Mouse (Mus musculus): ENCODE measurements around the gene Ttbk2.

Ttbk2 gene

GRCm38 (mm10) chr2:120850424-120851082, at the start of gene Ttbk2:
Ttbk2 (minus strand) TSS chr2:120850604.
- DNase-seq (ENCODE audit: low read depth, low spot score), result peak; percentile 98

- DNase-seq (ENCODE audit: low read depth, low spot score), result no peak
Observed at GRCm38 (mm10) chr2:120896361-120896760, 46.0 kb upstream of the Ttbk2 start.

DNA sequence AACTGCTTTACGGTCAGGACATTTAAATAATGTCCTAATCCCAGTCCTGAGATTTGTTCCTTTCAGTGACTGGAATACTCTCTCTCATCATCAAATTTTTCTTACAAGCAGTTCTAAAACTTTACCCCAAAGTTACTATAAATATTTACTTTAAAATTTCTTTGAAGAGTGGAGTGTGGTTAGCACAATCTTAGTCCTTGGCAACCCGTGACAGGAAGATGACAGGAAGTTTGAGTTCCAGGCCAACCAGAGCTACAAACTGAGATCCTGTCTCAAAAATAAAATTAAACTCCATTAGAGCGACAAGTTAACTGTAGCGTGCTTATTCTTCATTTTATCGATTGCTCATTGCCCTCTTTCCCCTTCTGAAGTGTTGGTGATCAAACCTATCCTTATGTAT, 37.2 kb upstream of the Ttbk2 start:
- no peak for DNase-seq (ENCODE audit: low read depth, low spot score)

DNA sequence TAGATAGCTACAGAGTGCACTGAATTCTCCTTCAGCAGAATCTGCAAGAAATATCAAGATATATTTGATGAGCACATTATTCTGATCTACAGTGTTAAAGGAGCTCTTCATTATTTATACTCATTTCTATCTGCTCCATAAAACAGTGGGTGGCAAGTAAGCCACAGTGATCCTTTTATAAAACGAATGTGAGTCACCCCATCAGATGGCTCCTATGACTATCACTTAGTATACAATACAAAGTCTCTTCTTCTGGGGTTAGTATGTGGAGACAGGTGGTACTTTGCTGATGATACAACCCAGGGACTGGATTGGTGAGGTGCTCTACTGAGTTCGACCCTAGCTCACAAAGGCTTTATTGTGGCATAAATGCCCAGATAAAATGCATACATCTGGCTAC, 22.8 kb upstream of the Ttbk2 start:
- no peak for DNase-seq (ENCODE audit: low read depth, low spot score)

- no peak for DNase-seq (ENCODE audit: low read depth, low spot score)
Observed at GRCm38 (mm10) chr2:120871447-120872336, 21.3 kb upstream of the Ttbk2 start.

GRCm38 (mm10) chr2:120867336-120867735, 16.9 kb upstream of the Ttbk2 start:
- DNase-seq (ENCODE audit: low read depth, low spot score), result no peak

- peak; percentile 42 for DNase-seq (ENCODE audit: low read depth, low spot score)
Observed at GRCm38 (mm10) chr2:120866561-120866960, 16.2 kb upstream of the Ttbk2 start.

- no peak for DNase-seq (ENCODE audit: low read depth, low spot score)
Observed at GRCm38 (mm10) chr2:120863389-120863788, 13.0 kb upstream of the Ttbk2 start.

GRCm38 (mm10) chr2:120860699-120861098, 10.3 kb upstream of the Ttbk2 start:
- DNase-seq (ENCODE audit: low read depth, low spot score), result peak; percentile 18

DNA sequence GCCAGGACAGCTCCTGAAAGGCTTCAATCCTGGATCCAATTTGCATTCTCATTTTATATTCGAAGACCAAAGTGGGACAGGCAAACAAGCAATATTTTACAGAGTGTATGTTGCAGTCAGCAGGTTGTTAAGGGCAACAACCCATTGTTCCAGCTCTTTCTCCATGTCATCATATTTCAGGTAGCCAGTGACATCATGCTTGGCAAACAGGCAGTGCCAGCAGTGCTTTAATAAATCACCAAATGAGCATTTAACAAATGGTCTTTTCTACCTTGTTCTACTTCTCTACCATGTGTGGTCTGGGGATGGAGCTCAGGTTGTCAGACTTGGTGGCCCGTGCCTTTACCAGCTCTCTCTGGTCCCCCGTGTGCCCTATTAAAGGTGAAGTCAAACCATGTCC, 7.7 kb upstream of the Ttbk2 start:
- DNase-seq (ENCODE audit: low read depth, low spot score), result no peak

DNA sequence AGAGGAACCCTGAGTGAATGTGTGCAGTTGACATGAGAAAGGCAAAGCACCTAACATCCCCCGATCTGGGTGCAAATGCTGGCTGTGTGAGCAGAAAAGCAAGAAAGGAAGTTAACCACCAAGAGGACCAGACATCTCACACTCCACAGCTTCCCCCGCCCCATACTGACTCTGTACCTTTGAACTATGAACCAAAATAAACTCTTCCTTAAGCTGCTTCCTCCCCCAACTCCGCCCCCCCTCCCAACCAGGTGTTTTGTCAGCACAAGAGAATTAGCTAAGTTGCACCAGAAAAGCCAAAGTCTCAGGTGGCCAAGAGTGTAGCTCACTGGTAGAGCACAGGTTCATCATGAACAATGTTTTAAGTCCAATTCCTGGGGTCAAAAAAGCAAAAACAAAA, 2.7 kb upstream of the Ttbk2 start:
- no peak for DNase-seq (ENCODE audit: low read depth, low spot score)

DNA sequence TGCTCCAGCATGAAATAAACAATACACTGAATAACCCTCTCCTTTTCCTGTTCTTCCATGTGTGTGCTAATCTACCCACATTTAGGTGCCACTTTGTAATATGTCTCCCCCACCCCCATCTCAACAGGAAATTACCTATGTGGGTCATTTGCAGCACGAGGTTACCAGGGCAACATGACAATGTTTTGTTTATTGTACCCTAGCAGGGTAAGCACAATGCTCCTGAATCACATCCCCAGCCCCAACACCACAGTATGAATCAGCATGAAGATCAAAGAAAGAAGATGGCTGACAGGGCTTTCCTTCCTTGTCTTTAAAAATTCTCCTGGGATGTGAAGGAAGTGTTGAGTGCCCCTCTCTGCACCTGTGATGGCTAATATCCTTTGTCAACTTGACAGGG, 2.2 kb upstream of the Ttbk2 start:
- no peak for DNase-seq (ENCODE audit: low read depth, low spot score)

DNA sequence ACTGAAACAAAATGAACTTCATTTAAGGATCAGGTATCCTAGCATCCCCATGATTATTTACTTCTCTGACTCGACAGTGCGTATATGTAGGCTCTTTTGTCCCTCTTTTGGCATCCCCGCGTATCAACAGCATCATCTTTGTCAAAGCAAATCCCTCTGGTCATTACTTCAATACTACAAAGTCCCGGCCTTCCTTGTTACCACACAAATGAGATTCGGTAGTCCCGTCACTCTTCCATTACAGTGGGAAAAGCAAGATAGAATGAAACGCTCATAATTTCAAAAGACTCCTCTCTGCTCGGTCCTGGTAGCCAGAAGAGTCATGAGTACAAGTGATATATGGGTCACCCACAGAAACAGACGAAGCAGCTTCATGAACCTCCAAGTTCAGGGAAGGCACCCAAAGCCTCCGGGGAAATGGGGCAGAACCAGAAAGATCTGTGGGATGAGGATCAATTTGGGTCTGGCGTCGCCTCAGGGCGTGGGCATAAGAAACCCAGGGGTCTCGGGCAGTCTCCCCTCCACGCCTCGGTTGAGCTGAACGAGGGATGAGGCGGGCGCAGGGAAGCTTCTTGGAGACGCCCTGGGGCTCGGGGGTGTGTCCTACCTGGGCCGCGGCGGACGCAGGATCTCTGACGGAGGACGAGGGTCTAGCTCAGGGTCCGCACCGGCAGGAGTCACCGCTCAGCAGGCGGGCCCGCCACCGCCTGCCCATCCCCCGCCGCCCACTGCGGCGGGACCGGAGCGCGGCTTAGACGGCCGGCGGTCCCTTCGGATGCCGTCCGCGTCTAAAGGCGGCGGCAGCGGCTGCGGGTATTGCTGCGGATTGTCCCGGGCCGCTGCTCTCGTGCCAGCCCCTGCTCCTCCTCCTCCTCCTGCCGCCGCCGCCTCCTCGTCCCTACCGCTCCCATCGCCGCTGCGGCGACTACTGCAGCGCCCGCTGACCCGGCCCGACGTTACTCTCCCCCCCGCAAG, 668 bp downstream of the Ttbk2 start, which contains the start of gene Cdan1:
TSS of gene Cdan1 (minus strand) at position 680 of the 975 bp plus-strand sequence.
- DNase-seq (ENCODE audit: low read depth, low spot score), result no peak

GRCm38 (mm10) chr2:120845280-120845679, 5.1 kb downstream of the Ttbk2 start:
- DNase-seq (ENCODE audit: low read depth, low spot score), result no peak

GRCm38 (mm10) chr2:120843990-120844389, 6.4 kb downstream of the Ttbk2 start:
- no peak for DNase-seq (ENCODE audit: low read depth, low spot score)

GRCm38 (mm10) chr2:120841211-120841610, 9.2 kb downstream of the Ttbk2 start:
- DNase-seq (ENCODE audit: low read depth, low spot score), result no peak

- no peak for DNase-seq (ENCODE audit: low read depth, low spot score)
Observed at GRCm38 (mm10) chr2:120835167-120835566, 15.2 kb downstream of the Ttbk2 start.

- no peak for DNase-seq (ENCODE audit: low read depth, low spot score)
Observed at GRCm38 (mm10) chr2:120826936-120827638, 23.3 kb downstream of the Ttbk2 start.

GRCm38 (mm10) chr2:120770265-120770935, 80.0 kb downstream of the Ttbk2 start:
- DNase-seq (ENCODE audit: low read depth, low spot score), result no peak

GRCm38 (mm10) chr2:120761922-120762321, 88.5 kb downstream of the Ttbk2 start:
- no peak for DNase-seq (ENCODE audit: low read depth, low spot score)

All from retina, adult 2 months (tissue).